Mouse (Mus musculus): ENCODE data around the gene Rasgef1b. TPM values are rescaled to one million over a fixed set of nuclear protein-coding genes. Genes with fewer than 3 reads are reported as not detected.

The Rasgef1b gene
- polyA plus RNA-seq, 1 experiment from 2014 or later, result 28.6 TPM

DNA sequence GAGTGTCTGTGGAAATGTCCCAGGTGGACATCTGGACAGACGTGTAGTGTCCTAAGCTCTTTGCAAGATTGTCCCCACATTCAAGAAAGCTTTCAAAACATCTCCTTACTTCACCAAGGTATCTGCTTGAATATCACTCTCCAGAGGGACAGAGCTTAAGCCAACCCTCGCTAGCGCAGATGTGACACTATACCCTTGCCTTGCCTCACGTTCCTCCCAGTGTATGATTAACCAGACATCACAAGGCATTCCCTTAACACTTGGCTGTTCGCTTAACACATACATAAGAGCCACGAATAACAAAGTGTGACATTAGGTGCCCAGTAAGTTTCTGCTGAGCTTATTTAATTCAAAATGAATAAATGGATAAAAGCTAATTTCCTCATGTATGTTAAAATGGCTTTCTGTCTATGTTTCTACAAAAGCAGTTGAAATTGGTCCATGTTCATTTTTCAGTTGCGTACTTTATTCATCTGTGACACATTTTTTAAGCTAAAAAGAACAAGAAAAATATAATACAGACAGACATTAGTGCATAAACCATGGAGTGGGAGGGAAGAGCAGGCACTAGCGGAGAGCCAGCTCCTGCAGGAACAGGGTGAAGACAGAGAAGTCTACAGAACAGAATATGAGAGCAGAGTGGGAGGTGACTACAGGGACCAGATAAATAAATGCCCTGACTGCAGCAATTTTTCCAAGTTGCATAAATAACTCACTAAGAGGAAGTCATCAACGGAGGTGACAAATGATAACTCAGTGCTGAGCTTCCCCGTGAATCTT lies 126.4 kb downstream of the Rasgef1b start:
- no peaks in the 10 kb centered on the region for H3K36me3 ChIP-seq (ENCODE audit: control insufficient read depth, insufficient read depth, low read length)
- no peak overlapping the region for H3K27ac ChIP-seq (ENCODE audit: low read depth, low read length)
- ATAC-seq (ENCODE audit: low FRiP score) (no peak), DNase-seq (ENCODE audit: low spot score, missing footprints) (no peak)
- no peaks in the 10 kb centered on the region for H3K4me1 ChIP-seq (ENCODE audit: control insufficient read depth, insufficient read depth, low read length)
- peaks cover 1% of the 10 kb centered on the region for H3K27me3 ChIP-seq (ENCODE audit: control insufficient read depth, insufficient read depth, low read length)
- 86% methylated on average over 10 of the region's 10 CpGs for WGBS
- H3K4me3 ChIP-seq (ENCODE audit: low read depth, low read length), result no peak overlapping the region
- no peak overlapping the region for H3K9ac ChIP-seq (ENCODE audit: low read length)
- H3K9me3 ChIP-seq (ENCODE audit: control insufficient read depth, low read length), result no peaks in the 10 kb centered on the region
- H3K4me2 ChIP-seq, result no peak overlapping the region

DNA sequence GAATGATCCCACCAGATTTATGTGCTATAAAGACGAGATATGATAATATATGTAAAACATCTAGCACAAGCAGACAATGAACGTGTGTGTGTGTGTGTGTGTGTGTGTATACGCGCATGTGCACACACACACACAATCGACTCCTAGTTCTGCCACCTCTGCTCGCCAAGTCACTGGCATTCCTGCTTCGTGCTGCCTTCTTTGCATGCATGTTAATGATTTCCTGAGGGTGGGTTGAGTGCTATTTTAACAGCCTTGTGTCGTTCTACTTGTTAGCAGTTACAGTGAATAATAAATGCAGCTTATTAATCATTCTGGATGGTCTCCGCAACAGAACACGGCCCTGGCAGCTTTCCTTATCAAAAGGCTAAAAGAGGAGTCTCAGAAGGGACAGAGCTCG lies 129.5 kb downstream of the Rasgef1b start:
- H3K4me2 ChIP-seq, result no peak overlapping the region
- H3K36me3 ChIP-seq (ENCODE audit: control insufficient read depth, insufficient read depth, low read length), result no peaks in the 10 kb centered on the region
- no peaks in the 10 kb centered on the region for H3K27me3 ChIP-seq (ENCODE audit: control insufficient read depth, insufficient read depth, low read length)
- DNase-seq (ENCODE audit: low spot score, missing footprints) (no peak), ATAC-seq (ENCODE audit: low FRiP score) (no peak)
- no peak overlapping the region for H3K9ac ChIP-seq (ENCODE audit: low read length)
- no peak overlapping the region for H3K4me3 ChIP-seq (ENCODE audit: low read depth, low read length)
- no peaks in the 10 kb centered on the region for H3K4me1 ChIP-seq (ENCODE audit: control insufficient read depth, insufficient read depth, low read length)
- WGBS, result 87% methylated on average over 11 of the region's 11 CpGs
- H3K27ac ChIP-seq (ENCODE audit: low read depth, low read length), result no peak overlapping the region
- no peaks in the 10 kb centered on the region for H3K9me3 ChIP-seq (ENCODE audit: control insufficient read depth, low read length)

DNA sequence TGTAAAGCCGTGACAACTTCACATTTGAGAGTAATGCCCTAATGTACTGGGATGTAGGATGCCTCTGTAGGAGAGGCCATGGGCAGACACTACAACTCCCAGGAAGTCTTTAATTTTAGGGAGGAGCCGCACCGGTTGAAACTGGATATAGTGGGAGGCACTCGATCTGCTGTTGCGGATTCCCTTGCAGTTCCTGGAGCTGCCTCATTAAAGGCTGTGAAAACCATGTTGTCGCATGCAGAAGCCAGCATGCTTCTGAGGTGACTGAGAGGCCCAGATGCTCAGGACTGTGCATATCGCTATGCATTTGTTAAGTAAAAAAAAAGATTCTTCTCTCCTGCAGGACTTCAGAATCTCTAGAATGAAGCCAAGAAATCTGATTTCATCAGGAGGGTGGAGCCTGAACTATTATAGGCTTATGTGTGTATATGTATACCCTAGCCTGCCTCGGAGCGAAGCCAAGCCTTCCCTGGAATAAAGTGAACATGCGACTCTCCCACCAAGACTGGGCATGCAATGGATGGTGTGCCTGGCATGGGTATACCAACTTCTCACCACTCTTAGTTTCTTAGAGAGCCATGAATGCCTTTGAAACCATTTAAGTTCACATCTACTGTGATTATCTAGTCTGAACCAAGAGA lies 130.3 kb downstream of the Rasgef1b start:
- ATAC-seq (ENCODE audit: low FRiP score) (no peak), DNase-seq (ENCODE audit: low spot score, missing footprints) (no peak)
- Histone ChIP-seq H3K27ac (ENCODE audit: low read depth, low read length) (no peak overlapping the region), H3K4me3 (ENCODE audit: low read depth, low read length) (no peak overlapping the region), H3K36me3 (ENCODE audit: control insufficient read depth, insufficient read depth, low read length) (no peaks in the 10 kb centered on the region), H3K27me3 (ENCODE audit: control insufficient read depth, insufficient read depth, low read length) (no peaks in the 10 kb centered on the region), H3K4me1 (ENCODE audit: control insufficient read depth, insufficient read depth, low read length) (no peaks in the 10 kb centered on the region), H3K4me2 (no peak overlapping the region), H3K9ac (ENCODE audit: low read length) (no peak overlapping the region), H3K9me3 (ENCODE audit: control insufficient read depth, low read length) (no peaks in the 10 kb centered on the region; the same call in 1 of the 2 replicates)
- WGBS, result 74% methylated on average over 10 of the region's 10 CpGs

DNA sequence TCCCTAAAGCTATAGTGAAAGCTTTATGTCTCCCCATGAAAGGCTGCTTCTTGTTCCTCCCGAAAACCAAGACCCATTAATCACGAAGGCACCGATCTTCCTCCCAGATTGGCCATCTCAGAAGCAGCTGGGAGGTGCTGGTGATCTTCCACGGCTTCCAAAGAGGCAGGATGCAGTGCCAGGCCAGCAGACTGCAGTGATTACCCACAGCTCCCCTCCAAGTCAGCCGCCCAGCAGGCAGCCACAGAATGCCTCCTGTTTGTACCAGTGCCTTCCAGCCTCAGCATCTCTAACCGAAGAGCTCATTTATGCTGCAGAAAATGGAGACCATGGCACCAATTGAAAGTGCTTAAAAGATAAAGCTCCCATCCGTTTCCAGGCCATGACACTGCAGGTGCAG lies 131.2 kb downstream of the Rasgef1b start:
- H3K27ac ChIP-seq (ENCODE audit: low read depth, low read length), result no peak overlapping the region

DNA sequence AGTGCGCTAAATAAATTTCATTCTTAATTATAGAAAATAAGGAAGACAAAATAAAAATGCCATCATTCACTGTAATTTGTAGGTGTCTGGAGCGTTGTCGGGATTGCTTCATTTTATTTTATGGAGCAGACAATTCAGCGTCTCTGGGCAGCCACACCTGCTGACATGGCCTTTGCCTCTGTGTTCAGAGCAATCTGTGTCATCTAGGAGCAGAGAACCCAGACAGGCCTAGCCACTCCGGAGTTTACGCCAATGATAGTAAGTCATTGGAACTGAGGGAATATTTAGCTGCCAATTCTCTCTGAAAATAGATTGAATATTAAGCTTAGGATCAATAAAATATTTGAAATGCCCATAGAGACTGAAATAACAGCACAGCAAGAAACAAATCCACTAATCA lies 137.5 kb downstream of the Rasgef1b start:
- Histone ChIP-seq H3K4me1 (ENCODE audit: control insufficient read depth, insufficient read depth, low read length) (no peaks in the 10 kb centered on the region), H3K9me3 (ENCODE audit: control insufficient read depth, low read length) (no peaks in the 10 kb centered on the region; the same call in 1 of the 2 replicates), H3K36me3 (ENCODE audit: control insufficient read depth, insufficient read depth, low read length) (no peaks in the 10 kb centered on the region), H3K4me3 (ENCODE audit: low read depth, low read length) (no peak overlapping the region), H3K9ac (ENCODE audit: low read length) (no peak overlapping the region), H3K4me2 (no peak overlapping the region), H3K27ac (ENCODE audit: low read depth, low read length) (no peak overlapping the region), H3K27me3 (ENCODE audit: control insufficient read depth, insufficient read depth, low read length) (no peaks in the 10 kb centered on the region)
- ATAC-seq (ENCODE audit: low FRiP score) (no peak), DNase-seq (ENCODE audit: low spot score, missing footprints) (no peak)
- WGBS, result 75% methylated on average over 6 of the region's 6 CpGs

More for the DNA sequence above, 131.2 kb downstream of the Rasgef1b start:
- H3K9me3 ChIP-seq (ENCODE audit: control insufficient read depth, low read length), result no peaks in the 10 kb centered on the region; the same call in 1 of the 2 replicates
- H3K4me3 ChIP-seq (ENCODE audit: low read depth, low read length), result no peak overlapping the region
- no peaks in the 10 kb centered on the region for H3K27me3 ChIP-seq (ENCODE audit: control insufficient read depth, insufficient read depth, low read length)
- DNase-seq (ENCODE audit: low spot score, missing footprints) (no peak), ATAC-seq (ENCODE audit: low FRiP score) (no peak)
- no peaks in the 10 kb centered on the region for H3K36me3 ChIP-seq (ENCODE audit: control insufficient read depth, insufficient read depth, low read length)
- 62% methylated on average over 7 of the region's 7 CpGs for WGBS
- no peak overlapping the region for H3K9ac ChIP-seq (ENCODE audit: low read length)
- no peak overlapping the region for H3K4me2 ChIP-seq
- H3K4me1 ChIP-seq (ENCODE audit: control insufficient read depth, insufficient read depth, low read length), result no peaks in the 10 kb centered on the region

DNA sequence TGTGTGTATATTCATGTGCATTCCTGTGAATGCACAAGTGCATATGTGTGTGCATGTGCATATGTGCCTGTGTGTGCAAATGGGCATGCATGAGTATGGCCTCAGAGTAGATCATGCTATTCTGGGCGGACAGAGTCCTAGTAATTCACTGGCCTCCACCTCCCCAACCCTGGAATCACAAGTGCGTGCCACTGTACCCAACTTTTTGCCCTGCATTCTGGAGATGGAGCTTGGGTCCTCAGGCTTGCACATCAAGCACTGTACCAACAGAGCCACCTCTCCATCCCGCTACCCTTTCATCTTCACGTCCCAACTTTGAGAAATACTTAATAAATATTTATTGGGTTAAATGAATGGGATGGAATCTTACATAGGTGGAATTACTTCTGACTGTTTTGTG lies 138.3 kb downstream of the Rasgef1b start:
- Histone ChIP-seq H3K27ac (ENCODE audit: low read depth, low read length) (no peak overlapping the region), H3K9ac (ENCODE audit: low read length) (no peak overlapping the region), H3K4me1 (ENCODE audit: control insufficient read depth, insufficient read depth, low read length) (no peaks in the 10 kb centered on the region), H3K4me3 (ENCODE audit: low read depth, low read length) (no peak overlapping the region), H3K36me3 (ENCODE audit: control insufficient read depth, insufficient read depth, low read length) (no peaks in the 10 kb centered on the region), H3K27me3 (ENCODE audit: control insufficient read depth, insufficient read depth, low read length) (no peaks in the 10 kb centered on the region), H3K4me2 (no peak overlapping the region), H3K9me3 (ENCODE audit: control insufficient read depth, low read length) (no peaks in the 10 kb centered on the region; the same call in 1 of the 2 replicates)
- DNase-seq (ENCODE audit: low spot score, missing footprints) (no peak), ATAC-seq (ENCODE audit: low FRiP score) (no peak)
- WGBS, result 81% methylated on average over 4 of the region's 4 CpGs

DNA sequence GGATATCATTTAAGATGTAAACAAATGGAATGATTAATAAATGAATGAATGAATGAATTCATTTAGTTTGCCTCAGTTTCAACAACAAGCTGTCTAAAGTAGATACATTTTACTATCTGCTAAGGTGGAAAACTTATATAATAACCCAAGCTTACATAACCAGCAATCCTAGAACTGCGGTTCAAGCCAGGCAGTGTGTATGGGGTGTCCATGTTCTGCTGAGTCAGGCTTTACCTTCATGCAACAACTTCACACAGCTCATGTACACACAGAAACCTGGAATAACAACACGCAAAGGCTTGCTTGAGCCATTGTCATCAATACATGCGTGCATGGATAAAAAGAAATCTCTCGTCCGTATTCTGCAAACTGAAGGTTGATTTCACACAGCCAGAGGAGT lies 140.9 kb downstream of the Rasgef1b start:
- no peaks in the 10 kb centered on the region for H3K27me3 ChIP-seq (ENCODE audit: control insufficient read depth, insufficient read depth, low read length)
- H3K9me3 ChIP-seq (ENCODE audit: control insufficient read depth, low read length), result no peaks in the 10 kb centered on the region
- H3K36me3 ChIP-seq (ENCODE audit: control insufficient read depth, insufficient read depth, low read length), result no peaks in the 10 kb centered on the region
- no peak overlapping the region for H3K27ac ChIP-seq (ENCODE audit: low read depth, low read length)
- no peak overlapping the region for H3K4me3 ChIP-seq (ENCODE audit: low read depth, low read length)
- WGBS, result 92% methylated on average over 5 of the region's 5 CpGs
- H3K4me1 ChIP-seq (ENCODE audit: control insufficient read depth, insufficient read depth, low read length), result no peaks in the 10 kb centered on the region
- no peak overlapping the region for H3K4me2 ChIP-seq
- ATAC-seq (ENCODE audit: low FRiP score) (no peak), DNase-seq (ENCODE audit: low spot score, missing footprints) (no peak)
- H3K9ac ChIP-seq (ENCODE audit: low read length), result no peak overlapping the region

DNA sequence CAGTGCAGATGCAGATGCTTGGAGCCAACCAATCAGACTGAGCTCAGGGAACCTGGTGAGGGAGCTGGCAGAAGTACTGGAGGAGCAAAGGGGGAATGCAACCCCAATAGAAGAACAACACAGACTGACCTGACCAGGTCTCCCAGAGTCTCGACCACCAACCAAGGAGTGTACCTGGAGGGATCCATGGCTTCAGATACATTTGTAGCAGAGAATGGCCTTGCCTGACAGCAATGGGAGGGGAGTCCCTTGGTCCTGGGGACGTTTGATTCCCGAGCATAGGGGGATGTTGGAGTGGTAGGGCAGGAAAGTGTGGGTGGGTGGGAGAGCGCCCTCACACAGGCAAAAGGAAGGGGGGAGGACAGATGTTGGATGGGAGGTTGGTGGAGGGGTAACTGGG lies 141.3 kb downstream of the Rasgef1b start:
- 81% methylated on average over 4 of the region's 4 CpGs for WGBS
- Histone ChIP-seq H3K27ac (ENCODE audit: low read depth, low read length) (no peak overlapping the region), H3K4me3 (ENCODE audit: low read depth, low read length) (no peak overlapping the region), H3K9ac (ENCODE audit: low read length) (no peak overlapping the region), H3K27me3 (ENCODE audit: control insufficient read depth, insufficient read depth, low read length) (no peaks in the 10 kb centered on the region), H3K4me1 (ENCODE audit: control insufficient read depth, insufficient read depth, low read length) (no peaks in the 10 kb centered on the region), H3K9me3 (ENCODE audit: control insufficient read depth, low read length) (no peaks in the 10 kb centered on the region), H3K36me3 (ENCODE audit: control insufficient read depth, insufficient read depth, low read length) (no peaks in the 10 kb centered on the region), H3K4me2 (no peak overlapping the region)
- DNase-seq (ENCODE audit: low spot score, missing footprints) (no peak), ATAC-seq (ENCODE audit: low FRiP score) (no peak)

DNA sequence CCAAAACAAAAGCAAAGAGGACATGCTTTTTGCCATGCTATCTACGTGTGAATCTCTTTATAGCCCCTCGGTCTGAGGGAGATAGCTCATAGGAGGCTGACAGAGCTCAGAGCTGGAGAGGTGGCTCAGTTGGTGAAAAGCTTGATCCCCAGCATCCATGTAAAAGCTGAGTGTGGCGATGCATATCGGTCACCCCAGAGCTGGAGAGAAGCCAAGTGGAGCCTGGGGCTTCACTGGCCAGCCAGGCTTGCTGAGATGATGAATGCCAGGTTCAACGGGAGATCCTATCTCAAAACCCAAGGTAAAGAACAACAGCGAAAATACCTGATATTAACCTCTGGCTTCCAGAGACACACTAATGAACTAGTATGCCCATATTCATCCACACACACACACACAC lies 142.6 kb downstream of the Rasgef1b start:
- no peak overlapping the region for H3K27ac ChIP-seq (ENCODE audit: low read depth, low read length)

More for the DNA sequence above, 142.6 kb downstream of the Rasgef1b start:
- no peak for DNase-seq (ENCODE audit: low spot score, missing footprints)
- H3K27me3 ChIP-seq (ENCODE audit: control insufficient read depth, insufficient read depth, low read length), result no peaks in the 10 kb centered on the region
- no peak for ATAC-seq (ENCODE audit: low FRiP score)
- no peak overlapping the region for H3K4me3 ChIP-seq (ENCODE audit: low read depth, low read length)
- H3K36me3 ChIP-seq (ENCODE audit: control insufficient read depth, insufficient read depth, low read length), result no peaks in the 10 kb centered on the region
- no peak overlapping the region for H3K9ac ChIP-seq (ENCODE audit: low read length)
- no peaks in the 10 kb centered on the region for H3K9me3 ChIP-seq (ENCODE audit: control insufficient read depth, low read length)
- 87% methylated on average over 6 of the region's 6 CpGs for WGBS
- H3K4me2 ChIP-seq, result no peak overlapping the region
- H3K4me1 ChIP-seq (ENCODE audit: control insufficient read depth, insufficient read depth, low read length), result no peaks in the 10 kb centered on the region

Measured in midbrain, embryonic 11.5 days (tissue).